Mouse (Mus musculus) bone marrow, adult 2 months (tissue): ENCODE data around the gene Pgd. TPM values are rescaled to one million over a fixed set of nuclear protein-coding genes. Genes with fewer than 3 reads are reported as not detected.
A peak's percentile ranks its signal among the peaks of the same experiment; 100 is the strongest.
"Not testable (repeated sequence)": the region's sequence is repeated elsewhere in the genome, so short reads cannot be mapped to it uniquely, and the experiment has no call there.

Experiments
- H3K27ac ChIP-seq: fragments of 200-500 bp; 2 replicates; pipeline ENCODE4 v1.5.1; 2012; ENCODE audit warnings: low read depth, mild to moderate bottlenecking, control low read depth, inconsistent platforms, low read length; ENCODE audit not compliant: control insufficient read depth, poor library complexity, insufficient read depth
- H3K4me1 ChIP-seq: fragments of 200-500 bp; 2 replicates; pipeline ENCODE4 v1.6.1; 2011; ENCODE audit warnings: low read length; ENCODE audit not compliant: control insufficient read depth, insufficient read depth
- H3K4me3 ChIP-seq: fragments of 200-500 bp; replicated peaks from 2 replicates; pipeline ENCODE3; 2011; ENCODE audit warnings: mild to moderate bottlenecking, low read depth, low read length, control low read depth; ENCODE audit not compliant: control insufficient read depth
- CTCF ChIP-seq: fragments of 200-500 bp; IDR thresholded peaks from 2 replicates; pipeline ENCODE4 v1.5.1; 2011; ENCODE audit warnings: low read length, control low read depth; ENCODE audit not compliant: control insufficient read depth, insufficient read depth
- POLR2A ChIP-seq: fragments of 200-500 bp; IDR thresholded peaks from 2 replicates; pipeline ENCODE4 v1.6.1; 2011; ENCODE audit warnings: low read depth, mild to moderate bottlenecking, control low read depth, low read length, borderline replicate concordance; ENCODE audit not compliant: control insufficient read depth
- WGBS: fragments of 180-500 bp; shearing (Covaris S2); methylation state at CpG from one replicate; pipeline ENCODE4 v1.1.7; 2018; 5-methylcytosine and 5-hydroxymethylcytosine counted together
- polyA plus RNA-seq: library from polyadenylated mRNA; stranded (reverse); fragments of >200 nt; gene quantifications from 2 replicates; pipeline ENCODE4 v1.2.4, GENCODE M21; 2011; ENCODE audit warnings: low replicate concordance; ENCODE audit not compliant: missing spikeins, insufficient read depth, insufficient read length

The Pgd gene
- polyA plus RNA-seq, 1 experiment: 170 TPM

DNA sequence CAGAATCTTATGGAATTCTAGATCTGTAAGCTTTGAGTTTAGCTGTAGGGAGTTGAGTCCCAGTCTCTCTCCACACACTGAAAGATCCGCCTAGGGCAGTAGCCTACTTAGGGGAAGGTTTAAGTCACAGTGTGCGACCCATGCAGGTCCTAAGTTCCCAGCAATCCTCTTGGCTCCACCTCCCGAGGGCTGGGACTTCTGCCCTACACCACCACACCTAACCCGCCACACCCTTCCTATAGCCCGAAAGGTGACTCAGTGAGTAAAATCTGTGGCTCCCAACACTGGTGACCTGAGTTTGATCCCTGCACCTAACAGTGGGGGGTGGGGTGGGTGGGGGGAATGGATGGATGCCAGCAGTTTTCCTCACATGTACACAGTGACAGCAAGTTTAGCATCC, 43.1 kb downstream of the Pgd start:
- no peak for TF ChIP-seq POLR2A
- no peak for TF ChIP-seq CTCF
- H3K4me1 ChIP-seq: no peaks in the 10 kb centered on the region
- H3K4me3 ChIP-seq: no peak overlapping the region
- no peak overlapping the region for H3K27ac ChIP-seq
- 71% methylated on average over 5 of the region's 5 CpGs for WGBS

GRCm38 (mm10) chr4:149119978-149120562, 46.5 kb downstream of the Pgd start:
- not testable (repeated sequence) for H3K4me3 ChIP-seq, H3K4me1 ChIP-seq, H3K27ac ChIP-seq
- WGBS: 20% methylated on average over 12 of the region's 12 CpGs

GRCm38 (mm10) chr4:149103875-149104561, 62.6 kb downstream of the Pgd start, which contains the start of gene Dffa:
Dffa (plus strand) TSS chr4:149104146.
- Histone ChIP-seq H3K27ac (no peak within 1 kb of the TSS), H3K4me1 (no peaks in the 10 kb centered on the region), H3K4me3 (peak within 1 kb of the TSS; percentile 90)
- TF ChIP-seq POLR2A (no peak; the same call in 1 of the 2 replicates), CTCF (no peak)
- under 1% methylated on average over 35 of the region's 35 CpGs for WGBS

GRCm38 (mm10) chr4:149101456-149101855, 65.1 kb downstream of the Pgd start:
- H3K4me3 ChIP-seq: no peak overlapping the region
- 73% methylated on average over 3 of the region's 3 CpGs for WGBS
- no peak overlapping the region for H3K27ac ChIP-seq
- TF ChIP-seq POLR2A: no peak
- TF ChIP-seq CTCF: no peak
- H3K4me1 ChIP-seq: peaks cover 2% of the 10 kb centered on the region; the same call in 1 of the 2 replicates

- H3K4me3 ChIP-seq, H3K27ac ChIP-seq, H3K4me1 ChIP-seq: not testable (repeated sequence)
- WGBS: 79% methylated on average over 12 of the region's 12 CpGs
These were observed 66.1 kb downstream of the Pgd start for GRCm38 (mm10) chr4:149100449-149100848.

Other genes with a start within 250 kb of the Pgd start
- gene Pex14, start 66.9 kb downstream of the Pgd start, polyA plus RNA-seq: 5.6 and 12.4 TPM in 2 replicates
- gene Dffa, start 62.6 kb downstream of the Pgd start, polyA plus RNA-seq: 5.5 and 12.4 TPM in 2 replicates
- 1.5 TPM in 1 of 2 replicates, not detected in the other for gene Cort, start 40.0 kb downstream of the Pgd start, polyA plus RNA-seq
- gene Cenps, start 29.1 kb downstream of the Pgd start, polyA plus RNA-seq: 37.7 and 47.8 TPM in 2 replicates
- 3.1 and 11.5 TPM in 2 replicates for gene Kif1b, start 140.9 kb upstream of the Pgd start, polyA plus RNA-seq